Mouse (Mus musculus) yolk sac, embryonic 10.5 days (tissue): ENCODE results near the gene Mak.
A peak's percentile ranks its signal among the peaks of the same experiment; 100 is the strongest.

ENCODE experiments used
- DNase-seq: peaks from one replicate; pipeline ENCODE4 v3.0.0-alpha.2; 2017; ENCODE audit warnings: low spot score

Gene Mak

GRCm38 (mm10) chr13:41071617-41072016 is 7.9 kb downstream of the Mak start:
- DNase-seq: no peak

- no peak for DNase-seq
These were observed 11.9 kb downstream of the Mak start for GRCm38 (mm10) chr13:41067618-41068017.

- no peak for DNase-seq
These were observed 27.5 kb downstream of the Mak start for GRCm38 (mm10) chr13:41051965-41052364.

DNA sequence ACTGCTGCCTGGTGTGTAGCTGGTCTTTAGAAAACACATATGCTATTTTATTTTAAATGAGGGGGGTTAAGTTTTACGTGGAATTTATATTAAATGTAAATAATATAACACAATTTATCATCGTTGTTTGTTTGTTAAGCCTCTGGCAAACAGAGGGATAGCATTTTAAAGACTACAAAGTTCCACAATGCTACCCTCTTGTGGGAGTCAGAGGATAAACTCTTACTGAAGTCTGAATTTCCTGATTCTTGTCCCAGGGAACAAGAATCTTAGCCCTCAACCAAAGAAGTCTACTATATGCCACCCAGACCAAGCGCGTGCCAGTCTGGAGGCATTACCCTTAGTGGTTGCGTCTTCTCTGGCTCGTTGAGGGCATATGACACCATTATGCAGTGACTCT is 32.2 kb downstream of the Mak start:
- no peak for DNase-seq

- no peak for DNase-seq
These were observed 33.6 kb downstream of the Mak start for GRCm38 (mm10) chr13:41045901-41046300.

- DNase-seq: no peak
These were observed 37.0 kb downstream of the Mak start for GRCm38 (mm10) chr13:41042511-41042910.

- no peak for DNase-seq
These were observed 49.4 kb downstream of the Mak start for GRCm38 (mm10) chr13:41030098-41030497.

GRCm38 (mm10) chr13:41022099-41022498 is 57.4 kb downstream of the Mak start:
- DNase-seq: no peak

- DNase-seq: no peak
These were observed 57.9 kb downstream of the Mak start for GRCm38 (mm10) chr13:41021607-41022006.

GRCm38 (mm10) chr13:41020494-41020893 is 59.0 kb downstream of the Mak start:
- DNase-seq: no peak

DNA sequence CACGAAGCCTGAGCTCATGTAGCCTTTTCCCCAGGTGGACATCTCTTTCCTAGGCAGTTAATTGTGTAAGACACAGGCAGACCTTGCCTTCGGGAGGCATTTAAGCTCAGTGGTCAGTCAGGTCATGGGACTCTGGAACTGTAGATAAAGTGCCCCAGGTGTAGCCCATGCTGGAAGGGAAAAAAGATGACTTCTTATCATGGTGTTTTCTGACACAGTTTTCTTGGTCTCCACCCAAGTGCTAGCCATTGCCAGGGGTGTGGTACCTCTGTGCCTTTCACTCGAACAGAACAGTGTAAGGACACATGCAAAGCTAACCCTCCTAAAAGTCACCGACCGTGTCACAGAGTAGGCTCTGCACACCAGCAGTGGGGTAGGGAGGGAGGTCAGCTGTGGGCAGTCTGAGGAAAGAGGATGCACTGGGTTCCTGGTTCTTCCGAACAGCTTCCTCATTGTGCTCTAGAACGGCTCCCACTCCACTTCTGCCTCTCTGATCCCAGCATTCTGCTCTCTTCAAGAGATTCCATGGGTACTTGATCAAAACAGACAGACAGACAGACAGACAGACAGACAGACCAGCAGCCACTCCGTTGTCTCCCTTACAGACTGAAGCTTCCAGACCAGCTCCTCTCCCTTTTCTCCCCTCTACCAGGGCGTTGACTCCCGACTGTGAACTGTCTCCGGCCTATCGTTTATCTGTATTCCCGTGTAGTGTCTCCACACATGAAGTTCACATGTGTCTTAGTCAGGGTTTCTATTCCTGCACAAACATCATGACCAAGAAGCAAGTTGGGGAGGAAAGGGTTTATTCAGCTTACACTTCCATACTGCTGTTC is 60.5 kb downstream of the Mak start:
- no peak for DNase-seq

GRCm38 (mm10) chr13:41018236-41018635 is 61.3 kb downstream of the Mak start:
- DNase-seq: no peak

DNA sequence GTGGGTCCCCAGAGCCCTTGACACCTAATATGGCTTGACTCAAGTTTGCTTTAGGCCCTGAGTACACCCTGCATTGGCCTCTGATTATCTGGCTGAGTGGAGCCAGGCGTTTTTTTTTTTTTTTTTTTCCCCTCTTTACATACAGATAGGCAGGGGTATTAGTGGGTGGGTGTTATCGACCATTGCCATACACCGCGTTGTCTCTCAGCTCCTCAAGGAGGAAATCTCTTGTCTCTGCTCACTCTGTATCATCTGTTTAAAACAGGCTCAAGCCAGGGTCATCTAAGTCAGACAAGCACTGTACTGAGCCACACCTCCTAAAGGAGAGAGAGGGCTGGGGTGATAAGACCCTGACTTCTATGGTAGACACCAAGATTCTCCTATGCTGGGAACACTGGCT is 61.7 kb downstream of the Mak start:
- no peak for DNase-seq

DNA sequence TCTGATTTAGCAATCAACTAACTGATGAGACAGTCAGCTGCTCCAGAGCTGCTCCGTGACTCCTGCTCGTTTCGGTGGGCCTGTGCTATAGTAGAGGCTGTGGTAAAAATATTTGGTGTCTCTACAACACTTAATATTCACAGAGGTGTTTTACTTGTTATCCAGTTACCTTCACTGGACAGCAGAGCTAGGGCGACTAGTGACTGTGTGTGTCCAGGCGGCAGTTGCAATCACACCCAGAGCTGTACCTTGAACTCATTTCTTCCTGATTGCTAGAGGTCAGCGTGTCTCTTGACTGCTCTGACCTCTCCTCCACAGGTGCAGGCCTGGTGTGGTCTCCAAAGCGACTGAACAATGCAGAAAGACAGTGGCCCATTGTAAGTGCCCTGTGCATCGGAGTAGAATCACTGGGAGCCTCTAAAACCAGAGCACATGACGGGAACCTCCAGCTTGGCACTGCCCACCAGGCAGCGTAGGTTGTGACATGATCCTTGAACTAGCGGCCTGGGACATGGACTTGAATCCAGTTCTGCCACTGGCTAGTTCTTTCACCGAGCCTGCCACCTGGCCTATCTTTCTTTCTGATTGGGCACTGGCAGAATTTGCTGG is 62.6 kb downstream of the Mak start:
- DNase-seq: peak; percentile 74

GRCm38 (mm10) chr13:41015829-41016634 is 63.5 kb downstream of the Mak start, which contains the start of gene Tmem14c:
TSS of gene Tmem14c (plus strand) at chr13:41016292.
- peak; percentile 97 for DNase-seq

DNA sequence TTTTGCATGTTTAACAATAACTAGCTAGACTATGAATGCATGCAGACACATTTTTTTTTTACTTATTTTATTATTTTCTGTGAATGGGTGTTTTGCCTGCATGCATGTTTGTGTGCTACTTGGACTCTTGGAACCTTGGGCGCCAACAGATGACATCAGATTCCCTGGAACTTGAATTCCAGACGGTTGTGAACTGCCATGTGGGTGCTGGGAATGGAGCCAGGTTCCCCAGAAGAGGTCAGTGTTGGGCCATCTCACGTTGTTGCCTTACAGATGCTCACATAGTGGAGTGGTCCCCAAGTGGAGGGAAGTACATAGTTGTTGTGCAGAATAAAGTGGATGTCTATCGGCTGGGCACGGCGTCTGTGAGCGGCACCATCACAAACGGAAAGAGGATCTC is 70.6 kb downstream of the Mak start:
- no peak for DNase-seq

- DNase-seq: no peak
These were observed 71.2 kb downstream of the Mak start for GRCm38 (mm10) chr13:41008271-41008670.

GRCm38 (mm10) chr13:41006244-41006643 is 73.3 kb downstream of the Mak start:
- no peak for DNase-seq

- no peak for DNase-seq
These were observed 77.5 kb downstream of the Mak start for GRCm38 (mm10) chr13:41002001-41002400.

- DNase-seq: peak; percentile 92
These were observed 78.4 kb downstream of the Mak start, which contains the start of gene Pak1ip1 for GRCm38 (mm10) chr13:41000926-41001639. TSS of gene Pak1ip1 (plus strand) at chr13:41001023.

DNA sequence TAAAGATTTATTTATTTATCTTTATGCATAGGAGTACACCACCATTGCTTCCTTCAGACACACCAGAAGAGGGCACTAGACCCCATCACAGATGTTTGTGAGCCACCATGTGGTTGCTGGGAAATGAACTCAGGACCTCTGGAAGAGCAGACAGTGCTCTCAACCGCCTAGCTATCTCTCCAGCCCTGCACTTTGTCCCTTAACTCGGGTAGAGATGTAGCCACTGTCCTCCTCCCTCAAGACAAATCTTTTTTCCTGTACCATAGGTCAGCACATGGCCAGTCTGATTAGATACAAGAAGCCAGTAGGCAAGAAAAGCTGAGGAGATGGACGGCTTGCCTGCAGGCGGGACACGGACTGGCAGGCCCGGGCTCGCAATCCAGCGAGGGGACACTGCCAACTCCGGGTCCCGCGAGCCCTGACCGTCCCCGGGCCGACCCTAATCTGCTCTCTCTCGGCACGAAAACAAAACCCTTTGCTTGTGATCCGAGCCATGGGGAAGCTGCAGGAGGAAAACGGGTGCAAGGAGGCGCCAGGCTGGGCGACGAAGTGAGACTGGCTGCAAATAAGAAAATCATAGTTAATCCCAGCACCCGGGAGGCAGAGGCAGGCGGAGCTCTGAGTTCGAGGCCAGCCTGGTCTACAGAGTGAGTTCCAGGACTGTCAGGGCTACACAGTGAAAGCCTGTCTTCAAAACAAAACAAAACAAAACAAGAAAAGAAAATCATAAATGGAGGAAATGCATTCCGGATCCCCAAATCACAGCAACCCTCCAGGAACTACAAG is 79.2 kb downstream of the Mak start:
- DNase-seq: peak; percentile 61
